Mouse (Mus musculus): ENCODE measurements around the gene Gmpr2. TPM values are rescaled to one million over a fixed set of nuclear protein-coding genes. Genes with fewer than 3 reads are reported as not detected.

Gmpr2 gene
- polyA plus RNA-seq, 1 experiment from 2014 or later = 39.1 TPM

DNA sequence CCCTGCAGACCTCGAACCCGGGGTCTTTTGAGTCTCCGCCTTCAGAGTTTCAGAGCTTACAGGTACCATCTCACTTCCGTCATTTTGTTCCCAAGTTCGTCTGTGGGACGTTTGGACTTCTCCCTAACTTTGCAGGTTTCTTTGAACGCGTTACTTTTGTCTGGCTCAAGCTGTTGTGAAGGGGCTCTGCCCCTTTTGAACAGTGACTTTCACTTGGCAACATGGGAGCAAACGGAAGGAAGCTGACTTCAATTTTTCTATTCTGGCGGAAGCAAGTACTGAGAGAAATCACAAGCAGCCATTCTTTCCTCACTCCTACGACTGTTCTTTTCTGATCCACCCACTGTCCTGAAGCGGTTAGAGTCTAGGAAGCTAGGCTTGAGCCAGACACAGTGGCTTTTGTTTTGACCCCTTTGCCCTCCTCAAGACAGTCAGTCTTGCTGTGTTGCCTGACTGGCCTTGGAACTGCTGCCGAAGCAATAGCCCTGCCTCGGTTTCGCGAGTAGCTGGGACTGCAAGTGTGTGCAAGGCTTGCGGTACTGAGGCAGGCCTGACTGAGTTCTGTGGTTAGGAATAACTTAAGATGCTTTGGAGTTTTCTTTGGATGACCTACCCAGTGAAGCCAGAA is 27.4 kb upstream of the Gmpr2 start:
- Histone ChIP-seq H3K27ac (peak overlapping the region; percentile 91), H3K9me3 (replicated peaks) (no peaks in the 10 kb centered on the region), H3K36me3 (peaks cover 42% of the 10 kb centered on the region), H3K4me1 (peaks cover 42% of the 10 kb centered on the region), H3K4me2 (peak overlapping the region; percentile 94), H3K27me3 (replicated peaks) (no peaks in the 10 kb centered on the region), H3K9ac (peak overlapping the region; percentile 89), H3K4me3 (peak overlapping the region; percentile 94)
- WGBS (ENCODE audit: insufficient replicate concordance) = 22% methylated on average over 17 of the region's 17 CpGs
- ATAC-seq = no peak

DNA sequence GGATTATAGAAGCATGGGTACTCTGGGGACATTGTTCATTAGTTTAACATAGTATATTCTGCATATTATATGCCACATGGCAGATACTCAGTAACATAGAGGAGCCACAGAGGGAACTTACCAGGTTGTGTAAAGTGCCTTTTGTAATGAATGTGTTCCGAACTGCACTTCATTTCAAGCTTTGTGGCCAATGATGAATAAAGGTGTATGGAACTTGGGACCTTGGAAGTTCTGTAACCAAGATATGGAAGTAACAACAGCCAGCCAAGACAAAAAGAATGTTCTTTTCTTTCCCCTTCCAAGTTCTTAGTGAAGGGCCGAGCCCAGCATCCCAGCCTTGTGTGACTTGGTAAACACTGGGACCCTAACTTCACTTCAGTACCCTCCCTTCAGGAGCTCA is 21.9 kb upstream of the Gmpr2 start, which contains the start of gene Tssk4:
Tssk4 (plus strand) TSS at position 301 of the 400 bp plus-strand sequence.
- Histone ChIP-seq H3K9me3 (replicated peaks) (no peaks in the 10 kb centered on the region), H3K27ac (no peak within 1 kb of the TSS), H3K9ac (no peak within 1 kb of the TSS), H3K4me3 (no peak within 1 kb of the TSS), H3K27me3 (replicated peaks) (no peaks in the 10 kb centered on the region; the same call in none of the 2 replicates), H3K4me2 (no peak within 1 kb of the TSS), H3K4me1 (peaks cover 17% of the 10 kb centered on the region), H3K36me3 (peaks cover 17% of the 10 kb centered on the region)
- ATAC-seq = no peak
- WGBS (ENCODE audit: insufficient replicate concordance) = 76% methylated on average over 2 of the region's 2 CpGs

- no peaks in the 10 kb centered on the region; the same call in none of the 2 replicates for H3K27me3 ChIP-seq (replicated peaks)
- WGBS (ENCODE audit: insufficient replicate concordance) = 77% methylated on average over 7 of the region's 7 CpGs
- H3K4me2 ChIP-seq = no peak overlapping the region
- no peak overlapping the region for H3K27ac ChIP-seq
- no peak for ATAC-seq
- H3K36me3 ChIP-seq = peaks cover 8% of the 10 kb centered on the region
- no peak overlapping the region for H3K4me3 ChIP-seq
- H3K9ac ChIP-seq = no peak overlapping the region
- no peaks in the 10 kb centered on the region for H3K9me3 ChIP-seq (replicated peaks)
- H3K4me1 ChIP-seq = peaks cover 2% of the 10 kb centered on the region
These were observed 20.2 kb upstream of the Gmpr2 start for GRCm38 (mm10) chr14:55651528-55651927.

GRCm38 (mm10) chr14:55656935-55657334 is 14.8 kb upstream of the Gmpr2 start:
- H3K27ac ChIP-seq = no peak overlapping the region
- WGBS (ENCODE audit: insufficient replicate concordance) = 72% methylated on average over 3 of the region's 3 CpGs
- H3K36me3 ChIP-seq = peaks cover 24% of the 10 kb centered on the region
- peaks cover 23% of the 10 kb centered on the region for H3K4me1 ChIP-seq
- no peak for ATAC-seq
- H3K4me3 ChIP-seq = no peak overlapping the region
- H3K9ac ChIP-seq = no peak overlapping the region
- no peaks in the 10 kb centered on the region for H3K9me3 ChIP-seq (replicated peaks)
- H3K4me2 ChIP-seq = no peak overlapping the region
- no peaks in the 10 kb centered on the region; the same call in 1 of the 2 replicates for H3K27me3 ChIP-seq (replicated peaks)

DNA sequence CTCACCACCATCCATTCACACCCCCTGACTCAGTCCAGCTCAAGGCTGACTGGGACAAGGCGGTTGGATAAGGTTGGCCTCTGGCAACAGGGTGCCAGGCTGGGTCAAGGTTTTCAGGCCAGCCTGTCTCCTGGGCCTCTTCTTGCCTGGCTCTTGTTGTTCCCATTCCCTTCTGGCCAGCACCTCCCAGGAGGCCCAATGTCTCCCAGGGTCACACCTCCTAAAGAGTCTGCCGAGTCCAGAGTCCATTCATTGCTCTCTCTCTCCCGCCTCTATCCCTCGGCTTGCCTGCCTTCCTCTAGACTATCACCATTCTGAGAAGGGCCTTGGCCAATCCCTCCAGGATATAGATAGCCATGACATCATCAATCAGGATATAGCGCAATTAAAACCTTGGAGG is 13.7 kb upstream of the Gmpr2 start:
- Histone ChIP-seq H3K9me3 (replicated peaks) (no peaks in the 10 kb centered on the region), H3K9ac (no peak overlapping the region), H3K36me3 (peaks cover 33% of the 10 kb centered on the region), H3K4me2 (no peak overlapping the region), H3K4me3 (no peak overlapping the region), H3K4me1 (peaks cover 23% of the 10 kb centered on the region), H3K27me3 (replicated peaks) (no peaks in the 10 kb centered on the region), H3K27ac (no peak overlapping the region)
- no peak for ATAC-seq
- whole genome bisulfite sequencing (ENCODE audit: insufficient replicate concordance) = 88% methylated on average over 5 of the region's 5 CpGs

- ATAC-seq = peak; percentile 94
- H3K4me1 ChIP-seq = peaks cover 23% of the 10 kb centered on the region
- peak within 1 kb of the TSS; percentile 68 for H3K4me2 ChIP-seq
- WGBS (ENCODE audit: insufficient replicate concordance) = under 1% methylated on average over 39 of the region's 39 CpGs
- H3K9me3 ChIP-seq (replicated peaks) = no peaks in the 10 kb centered on the region
- H3K4me3 ChIP-seq = peak within 1 kb of the TSS; percentile 69
- peaks cover 43% of the 10 kb centered on the region for H3K36me3 ChIP-seq
- H3K27me3 ChIP-seq (replicated peaks) = no peaks in the 10 kb centered on the region
- H3K9ac ChIP-seq = peak within 1 kb of the TSS; percentile 75
- peak within 1 kb of the TSS; percentile 70 for H3K27ac ChIP-seq
These were observed 11.7 kb upstream of the Gmpr2 start, which contains the start of gene Mdp1 for GRCm38 (mm10) chr14:55659960-55660573. Mdp1 (minus strand) TSS chr14:55660508.

GRCm38 (mm10) chr14:55660636-55661035 is 11.1 kb upstream of the Gmpr2 start:
- no peak for ATAC-seq
- H3K36me3 ChIP-seq = peaks cover 45% of the 10 kb centered on the region
- H3K27me3 ChIP-seq (replicated peaks) = no peaks in the 10 kb centered on the region
- peak overlapping the region; percentile 70; the same call in 1 of the 2 replicates for H3K27ac ChIP-seq
- H3K4me3 ChIP-seq = peak overlapping the region; percentile 69
- peak overlapping the region; percentile 75; the same call in 1 of the 2 replicates for H3K9ac ChIP-seq
- 52% methylated on average over 2 of the region's 2 CpGs for WGBS (ENCODE audit: insufficient replicate concordance)
- H3K4me1 ChIP-seq = peaks cover 23% of the 10 kb centered on the region
- H3K4me2 ChIP-seq = peak overlapping the region; percentile 68
- no peaks in the 10 kb centered on the region for H3K9me3 ChIP-seq (replicated peaks)

GRCm38 (mm10) chr14:55671486-55671832 is 282 bp upstream of the Gmpr2 start:
- WGBS (ENCODE audit: insufficient replicate concordance) = 1% methylated on average over 12 of the region's 12 CpGs
- peak overlapping the region; percentile 90 for H3K27ac ChIP-seq

GRCm38 (mm10) chr14:55672741-55673060 is 960 bp downstream of the Gmpr2 start:
- 57% methylated on average over 7 of the region's 7 CpGs for WGBS (ENCODE audit: insufficient replicate concordance)
- peak overlapping the region; percentile 90 for H3K27ac ChIP-seq
- peak overlapping the region; percentile 85 for H3K4me3 ChIP-seq
- no peaks in the 10 kb centered on the region for H3K9me3 ChIP-seq (replicated peaks)
- H3K9ac ChIP-seq = peak overlapping the region; percentile 85
- H3K4me1 ChIP-seq = peaks cover 38% of the 10 kb centered on the region
- no peak for ATAC-seq
- no peaks in the 10 kb centered on the region for H3K27me3 ChIP-seq (replicated peaks)
- H3K4me2 ChIP-seq = peak overlapping the region; percentile 83
- peaks cover 45% of the 10 kb centered on the region for H3K36me3 ChIP-seq

More at GRCm38 (mm10) chr14:55671486-55671832, 282 bp upstream of the Gmpr2 start:
- Histone ChIP-seq H3K9ac (peak overlapping the region; percentile 85), H3K27me3 (replicated peaks) (no peaks in the 10 kb centered on the region), H3K4me1 (peaks cover 38% of the 10 kb centered on the region), H3K4me3 (peak overlapping the region; percentile 85), H3K36me3 (peaks cover 37% of the 10 kb centered on the region), H3K9me3 (replicated peaks) (no peaks in the 10 kb centered on the region), H3K4me2 (peak overlapping the region; percentile 83)
- peak; percentile 19 for ATAC-seq

- Histone ChIP-seq H3K36me3 (peaks cover 60% of the 10 kb centered on the region), H3K4me1 (peaks cover 32% of the 10 kb centered on the region), H3K4me3 (no peak overlapping the region), H3K9ac (no peak overlapping the region), H3K27me3 (replicated peaks) (no peaks in the 10 kb centered on the region), H3K4me2 (no peak overlapping the region), H3K9me3 (replicated peaks) (no peaks in the 10 kb centered on the region), H3K27ac (no peak overlapping the region)
- WGBS (ENCODE audit: insufficient replicate concordance) = 70% methylated on average over 4 of the region's 4 CpGs
- ATAC-seq = no peak
These were observed 5.9 kb downstream of the Gmpr2 start for GRCm38 (mm10) chr14:55677615-55678014.

- under 1% methylated on average over 66 of the region's 66 CpGs for WGBS (ENCODE audit: insufficient replicate concordance)
- 0 out of 2 replicates have a peak, but pooled peaks cover 2% of the 10 kb centered on the region for H3K27me3 ChIP-seq (replicated peaks)
These were observed 9.7 kb downstream of the Gmpr2 start, which contains the start of gene Tinf2 for GRCm38 (mm10) chr14:55681160-55682117. Tinf2 (minus strand) TSS chr14:55681820.

More at GRCm38 (mm10) chr14:55681160-55682117, 9.7 kb downstream of the Gmpr2 start, which contains the start of gene Tinf2:
- peak within 1 kb of the TSS; percentile 88 for H3K27ac ChIP-seq
- ATAC-seq = peak; percentile 94
- peak within 1 kb of the TSS; percentile 80 for H3K4me2 ChIP-seq
- peaks cover 41% of the 10 kb centered on the region for H3K36me3 ChIP-seq
- peaks cover 21% of the 10 kb centered on the region for H3K4me1 ChIP-seq
- H3K4me3 ChIP-seq = peak within 1 kb of the TSS; percentile 78
- H3K9me3 ChIP-seq (replicated peaks) = no peaks in the 10 kb centered on the region
- H3K9ac ChIP-seq = peak within 1 kb of the TSS; percentile 82

Measured in liver, embryonic 12.5 days (tissue).